Mouse (Mus musculus): ENCODE results near the gene Gipc2. TPM values are rescaled to one million over a fixed set of nuclear protein-coding genes. Genes with fewer than 3 reads are reported as not detected.

Gene Gipc2
- polyA plus RNA-seq, 1 experiment from 2014 or later: 4.3 TPM

GRCm38 (mm10) chr3:152166699-152167451 is 845 bp upstream of the Gipc2 start:
- peak overlapping the region; percentile 35 for H3K9ac ChIP-seq (replicated peaks)
- ATAC-seq (ENCODE audit: insufficient number of reproducible peaks, insufficient read depth, low FRiP score, low TSS enrichment, low read depth): no peak
- whole genome bisulfite sequencing: 11% methylated on average over 29 of the region's 29 CpGs

GRCm38 (mm10) chr3:152165351-152166098 is 505 bp downstream of the Gipc2 start:
- H3K9ac ChIP-seq (replicated peaks): peak overlapping the region; percentile 65
- H3K4me3 ChIP-seq (replicated peaks): peak overlapping the region; percentile 56
- H3K9me3 ChIP-seq: no peaks in the 10 kb centered on the region
- under 1% methylated on average over 53 of the region's 53 CpGs for WGBS
- H3K4me2 ChIP-seq: peak overlapping the region; percentile 98
- peak; percentile 52; the same call in 1 of the 2 replicates for ATAC-seq (ENCODE audit: insufficient number of reproducible peaks, insufficient read depth, low FRiP score, low TSS enrichment, low read depth)
- H3K27me3 ChIP-seq: peaks cover 38% of the 10 kb centered on the region
- H3K4me1 ChIP-seq (replicated peaks): peaks cover 23% of the 10 kb centered on the region
- no peaks in the 10 kb centered on the region for H3K36me3 ChIP-seq
- no peak overlapping the region for H3K27ac ChIP-seq

More at GRCm38 (mm10) chr3:152166699-152167451, 845 bp upstream of the Gipc2 start:
- Histone ChIP-seq H3K36me3 (no peaks in the 10 kb centered on the region), H3K9me3 (no peaks in the 10 kb centered on the region), H3K27me3 (peaks cover 38% of the 10 kb centered on the region), H3K27ac (no peak overlapping the region), H3K4me1 (replicated peaks) (peaks cover 23% of the 10 kb centered on the region), H3K4me2 (peak overlapping the region; percentile 98), H3K4me3 (replicated peaks) (peak overlapping the region; percentile 24)

GRCm38 (mm10) chr3:152165014-152165350 is 1.0 kb downstream of the Gipc2 start:
- peak overlapping the region; percentile 98 for H3K4me2 ChIP-seq
- 24% methylated on average over 9 of the region's 9 CpGs for WGBS
- peak overlapping the region; percentile 56 for H3K4me3 ChIP-seq (replicated peaks)
- peaks cover 23% of the 10 kb centered on the region for H3K4me1 ChIP-seq (replicated peaks)
- no peak; the same call in 1 of the 2 replicates for ATAC-seq (ENCODE audit: insufficient number of reproducible peaks, insufficient read depth, low FRiP score, low TSS enrichment, low read depth)
- no peaks in the 10 kb centered on the region for H3K9me3 ChIP-seq
- no peaks in the 10 kb centered on the region for H3K36me3 ChIP-seq
- no peak overlapping the region for H3K27ac ChIP-seq
- H3K27me3 ChIP-seq: peaks cover 38% of the 10 kb centered on the region
- H3K9ac ChIP-seq (replicated peaks): no peak overlapping the region

GRCm38 (mm10) chr3:152163320-152163719 is 2.7 kb downstream of the Gipc2 start:
- WGBS: 86% methylated on average over 8 of the region's 8 CpGs
- Histone ChIP-seq H3K27me3 (peaks cover 38% of the 10 kb centered on the region), H3K4me3 (replicated peaks) (no peak overlapping the region), H3K4me1 (replicated peaks) (peaks cover 23% of the 10 kb centered on the region), H3K4me2 (no peak overlapping the region), H3K9ac (replicated peaks) (no peak overlapping the region), H3K27ac (no peak overlapping the region), H3K9me3 (no peaks in the 10 kb centered on the region), H3K36me3 (no peaks in the 10 kb centered on the region)
- ATAC-seq (ENCODE audit: insufficient number of reproducible peaks, insufficient read depth, low FRiP score, low TSS enrichment, low read depth): no peak

- Histone ChIP-seq H3K27ac (no peak overlapping the region), H3K9me3 (no peaks in the 10 kb centered on the region), H3K4me2 (no peak overlapping the region), H3K9ac (replicated peaks) (no peak overlapping the region), H3K4me3 (replicated peaks) (no peak overlapping the region), H3K27me3 (peaks cover 12% of the 10 kb centered on the region), H3K4me1 (replicated peaks) (peaks cover 6% of the 10 kb centered on the region), H3K36me3 (no peaks in the 10 kb centered on the region)
- no peak for ATAC-seq (ENCODE audit: insufficient number of reproducible peaks, insufficient read depth, low FRiP score, low TSS enrichment, low read depth)
- 64% methylated on average over 4 of the region's 4 CpGs for WGBS
Observed at GRCm38 (mm10) chr3:152160607-152161006, 5.4 kb downstream of the Gipc2 start.

GRCm38 (mm10) chr3:152159321-152159720 is 6.7 kb downstream of the Gipc2 start:
- Histone ChIP-seq H3K4me2 (no peak overlapping the region), H3K36me3 (no peaks in the 10 kb centered on the region), H3K27me3 (peaks cover 3% of the 10 kb centered on the region; the same call in 1 of the 2 replicates), H3K27ac (no peak overlapping the region), H3K4me1 (replicated peaks) (no peaks in the 10 kb centered on the region), H3K9me3 (no peaks in the 10 kb centered on the region), H3K9ac (replicated peaks) (no peak overlapping the region), H3K4me3 (replicated peaks) (no peak overlapping the region)
- no peak for ATAC-seq (ENCODE audit: insufficient number of reproducible peaks, insufficient read depth, low FRiP score, low TSS enrichment, low read depth)

- WGBS: 72% methylated on average over 10 of the region's 10 CpGs
- peaks cover 3% of the 10 kb centered on the region; the same call in 1 of the 2 replicates for H3K27me3 ChIP-seq
- no peak overlapping the region for H3K4me2 ChIP-seq
- H3K36me3 ChIP-seq: no peaks in the 10 kb centered on the region
- H3K9ac ChIP-seq (replicated peaks): no peak overlapping the region
- ATAC-seq (ENCODE audit: insufficient number of reproducible peaks, insufficient read depth, low FRiP score, low TSS enrichment, low read depth): no peak
- no peak overlapping the region for H3K27ac ChIP-seq
- H3K4me1 ChIP-seq (replicated peaks): no peaks in the 10 kb centered on the region
- H3K4me3 ChIP-seq (replicated peaks): no peak overlapping the region
- no peaks in the 10 kb centered on the region for H3K9me3 ChIP-seq
Observed at GRCm38 (mm10) chr3:152158344-152159291, 7.4 kb downstream of the Gipc2 start.

- H3K9ac ChIP-seq (replicated peaks): no peak overlapping the region
- no peak for ATAC-seq (ENCODE audit: insufficient number of reproducible peaks, insufficient read depth, low FRiP score, low TSS enrichment, low read depth)
- H3K4me2 ChIP-seq: no peak overlapping the region
- no peak overlapping the region for H3K4me3 ChIP-seq (replicated peaks)
- H3K9me3 ChIP-seq: no peaks in the 10 kb centered on the region
- no peaks in the 10 kb centered on the region for H3K36me3 ChIP-seq
- WGBS: 84% methylated on average over 23 of the region's 23 CpGs
- 0 out of 2 replicates have a peak, but pooled peaks cover 1% of the 10 kb centered on the region for H3K4me1 ChIP-seq (replicated peaks)
- no peak overlapping the region for H3K27ac ChIP-seq
- H3K27me3 ChIP-seq: no peaks in the 10 kb centered on the region; the same call in 1 of the 2 replicates
Observed at GRCm38 (mm10) chr3:152156816-152157496, 9.1 kb downstream of the Gipc2 start.

GRCm38 (mm10) chr3:152155296-152155948 is 10.6 kb downstream of the Gipc2 start:
- 0 out of 2 replicates have a peak, but pooled peaks cover 6% of the 10 kb centered on the region for H3K4me1 ChIP-seq (replicated peaks)
- no peak for ATAC-seq (ENCODE audit: insufficient number of reproducible peaks, insufficient read depth, low FRiP score, low TSS enrichment, low read depth)
- WGBS: 46% methylated on average over 11 of the region's 11 CpGs

GRCm38 (mm10) chr3:152154095-152154494 is 11.9 kb downstream of the Gipc2 start:
- H3K4me2 ChIP-seq: no peak overlapping the region
- H3K27me3 ChIP-seq: no peaks in the 10 kb centered on the region; the same call in 1 of the 2 replicates
- 0 out of 2 replicates have a peak, but pooled peaks cover 6% of the 10 kb centered on the region for H3K4me1 ChIP-seq (replicated peaks)
- 80% methylated on average over 5 of the region's 5 CpGs for WGBS
- no peaks in the 10 kb centered on the region for H3K9me3 ChIP-seq
- no peak overlapping the region for H3K4me3 ChIP-seq (replicated peaks)
- H3K9ac ChIP-seq (replicated peaks): no peak overlapping the region
- no peak overlapping the region for H3K27ac ChIP-seq
- no peak for ATAC-seq (ENCODE audit: insufficient number of reproducible peaks, insufficient read depth, low FRiP score, low TSS enrichment, low read depth)
- H3K36me3 ChIP-seq: no peaks in the 10 kb centered on the region

More at GRCm38 (mm10) chr3:152155296-152155948, 10.6 kb downstream of the Gipc2 start:
- Histone ChIP-seq H3K4me2 (no peak overlapping the region), H3K4me3 (replicated peaks) (no peak overlapping the region), H3K9ac (replicated peaks) (no peak overlapping the region), H3K36me3 (no peaks in the 10 kb centered on the region), H3K27me3 (no peaks in the 10 kb centered on the region; the same call in 1 of the 2 replicates), H3K27ac (no peak overlapping the region), H3K9me3 (no peaks in the 10 kb centered on the region)

Data from limb, embryonic 12.5 days (tissue).